Mouse (Mus musculus) gastrocnemius, postnatal 36 days (tissue): ENCODE data around the gene Galnt17. TPM values are rescaled to one million over a fixed set of nuclear protein-coding genes. Genes with fewer than 3 reads are reported as not detected.

Experiments used
- DNase-seq, 2 experiments: peaks; one replicate each; pipeline ENCODE4 v3.0.0; 2022
- intact Hi-C: fragments of 180-260 bp; cut with DNase I; formaldehyde crosslinking; loops from one replicate; pipeline ENCODE4 v1.15.1; 2025
- total RNA-seq, 2 experiments: library from RNA; stranded (reverse); gene quantifications; 2 replicates each; pipeline ENCODE4 v1.2.3; 2021

Gene Galnt17
- total RNA-seq, 2 experiments from 2014 or later: 4.8 to 5.3 TPM

- DNase-seq: no peak
- intact Hi-C loops: no loop called here
Observed at GRCm38 (mm10) chr5:131040441-131040840, 267.9 kb downstream of the Galnt17 start.

- intact Hi-C loops: no loop called here
- DNase-seq: no peak
Observed at GRCm38 (mm10) chr5:131039611-131040313, 268.5 kb downstream of the Galnt17 start.

- intact Hi-C loops: no loop called here
- DNase-seq: peak; percentile 19 to 44
Observed at GRCm38 (mm10) chr5:131024506-131024905, 283.8 kb downstream of the Galnt17 start.

- intact Hi-C loops: no loop called here
- DNase-seq: no peak
Observed at GRCm38 (mm10) chr5:131022396-131022993, 285.8 kb downstream of the Galnt17 start.

- intact Hi-C loops: no loop called here
- no peak for DNase-seq
Observed at GRCm38 (mm10) chr5:131020936-131021335, 287.4 kb downstream of the Galnt17 start.

- no peak for DNase-seq
- intact Hi-C loops: no loop called here
Observed at GRCm38 (mm10) chr5:131019346-131019965, 288.8 kb downstream of the Galnt17 start.

- DNase-seq: no peak
- intact Hi-C loops: no loop called here
Observed at GRCm38 (mm10) chr5:131016066-131016465, 292.2 kb downstream of the Galnt17 start.

- DNase-seq: no peak
- intact Hi-C loops: no loop called here
Observed at GRCm38 (mm10) chr5:131015341-131015740, 293.0 kb downstream of the Galnt17 start.

GRCm38 (mm10) chr5:131013816-131014215 lies 294.5 kb downstream of the Galnt17 start:
- intact Hi-C loops: no loop called here

GRCm38 (mm10) chr5:131013101-131013500 lies 295.2 kb downstream of the Galnt17 start:
- no peak for DNase-seq
- intact Hi-C loops: no loop called here

More at GRCm38 (mm10) chr5:131013816-131014215, 294.5 kb downstream of the Galnt17 start:
- DNase-seq: no peak

GRCm38 (mm10) chr5:131009510-131009909 lies 298.8 kb downstream of the Galnt17 start:
- no peak for DNase-seq
- intact Hi-C loops: loop anchor here (2.0 to 5.0 kb wide), 2 partner anchors 147 to 419 kb away; no protein-coding TSS in a partner anchor

GRCm38 (mm10) chr5:131008507-131008906 lies 299.8 kb downstream of the Galnt17 start:
- DNase-seq: peak in 1 of 2 experiments; percentile 35
- intact Hi-C loops: loop anchor here (2.0 to 5.0 kb wide), 2 partner anchors 146 to 420 kb away; no protein-coding TSS in a partner anchor

- peak; percentile 11 to 21 for DNase-seq
- intact Hi-C loops: loop anchor here (2.0 to 5.0 kb wide), 2 partner anchors 146 to 421 kb away; no protein-coding TSS in a partner anchor
Observed at GRCm38 (mm10) chr5:131007871-131008505, 300.3 kb downstream of the Galnt17 start.

- intact Hi-C loops: loop anchor here (5.0 kb wide), 1 partner anchor 145 kb away; no protein-coding TSS in a partner anchor
- DNase-seq: no peak
Observed at GRCm38 (mm10) chr5:131007198-131007597, 301.1 kb downstream of the Galnt17 start.

- intact Hi-C loops: loop anchor here (5.0 kb wide), 1 partner anchor 144 kb away; no protein-coding TSS in a partner anchor
- DNase-seq: no peak
Observed at GRCm38 (mm10) chr5:131006524-131006923, 301.8 kb downstream of the Galnt17 start.

- DNase-seq: no peak
- intact Hi-C loops: no loop called here
Observed at GRCm38 (mm10) chr5:131000572-131000971, 307.7 kb downstream of the Galnt17 start.

- intact Hi-C loops: no loop called here
- no peak for DNase-seq
Observed at GRCm38 (mm10) chr5:130979321-130979720, 329.0 kb downstream of the Galnt17 start.

GRCm38 (mm10) chr5:130978871-130979270 lies 329.4 kb downstream of the Galnt17 start:
- intact Hi-C loops: no loop called here
- DNase-seq: peak in 1 of 2 experiments; percentile 13

- DNase-seq: no peak
- intact Hi-C loops: no loop called here
Observed at GRCm38 (mm10) chr5:130977999-130978398, 330.3 kb downstream of the Galnt17 start.

GRCm38 (mm10) chr5:130952361-130952760 lies 355.9 kb downstream of the Galnt17 start:
- intact Hi-C loops: no loop called here
- no peak for DNase-seq
